Mouse (Mus musculus): ENCODE results near the gene Cyp11a1. TPM values are rescaled to one million over a fixed set of nuclear protein-coding genes. Genes with fewer than 3 reads are reported as not detected.

The Cyp11a1 gene
- polyA plus RNA-seq, 1 experiment: 93.4 TPM

GRCm38 (mm10) chr9:58044828-58045227 lies 38.6 kb downstream of the Cyp11a1 start:
- Histone ChIP-seq H3K4me3 (ENCODE audit: control insufficient read depth, low read depth, low read length) (no peak overlapping the region), H3K36me3 (ENCODE audit: control insufficient read depth, insufficient read depth, low read length) (no peaks in the 10 kb centered on the region), H3K27me3 (ENCODE audit: control insufficient read depth, insufficient read depth, low read length) (no peaks in the 10 kb centered on the region), H3K27ac (ENCODE audit: control insufficient read depth, insufficient read depth, low read depth, low read length) (no peak overlapping the region), H3K4me1 (ENCODE audit: control insufficient read depth, insufficient read depth, low read length) (peaks cover 9% of the 10 kb centered on the region)
- TF ChIP-seq CTCF (IDR thresholded peaks at IDR 0.05; ENCODE audit: control insufficient read depth, insufficient read depth, insufficient replicate concordance, low read depth, low read length) (no peak), POLR2A (IDR thresholded peaks at IDR 0.05; ENCODE audit: control insufficient read depth, low read depth, low read length) (no peak)

GRCm38 (mm10) chr9:58045646-58046045 lies 39.4 kb downstream of the Cyp11a1 start:
- TF ChIP-seq POLR2A (IDR thresholded peaks at IDR 0.05; ENCODE audit: control insufficient read depth, low read depth, low read length) (no peak), CTCF (IDR thresholded peaks at IDR 0.05; ENCODE audit: control insufficient read depth, insufficient read depth, insufficient replicate concordance, low read depth, low read length) (no peak)
- H3K27ac ChIP-seq (ENCODE audit: control insufficient read depth, insufficient read depth, low read depth, low read length): no peak overlapping the region
- no peaks in the 10 kb centered on the region for H3K36me3 ChIP-seq (ENCODE audit: control insufficient read depth, insufficient read depth, low read length)
- H3K4me3 ChIP-seq (ENCODE audit: control insufficient read depth, low read depth, low read length): no peak overlapping the region
- no peaks in the 10 kb centered on the region for H3K27me3 ChIP-seq (ENCODE audit: control insufficient read depth, insufficient read depth, low read length)
- peaks cover 9% of the 10 kb centered on the region for H3K4me1 ChIP-seq (ENCODE audit: control insufficient read depth, insufficient read depth, low read length)

DNA sequence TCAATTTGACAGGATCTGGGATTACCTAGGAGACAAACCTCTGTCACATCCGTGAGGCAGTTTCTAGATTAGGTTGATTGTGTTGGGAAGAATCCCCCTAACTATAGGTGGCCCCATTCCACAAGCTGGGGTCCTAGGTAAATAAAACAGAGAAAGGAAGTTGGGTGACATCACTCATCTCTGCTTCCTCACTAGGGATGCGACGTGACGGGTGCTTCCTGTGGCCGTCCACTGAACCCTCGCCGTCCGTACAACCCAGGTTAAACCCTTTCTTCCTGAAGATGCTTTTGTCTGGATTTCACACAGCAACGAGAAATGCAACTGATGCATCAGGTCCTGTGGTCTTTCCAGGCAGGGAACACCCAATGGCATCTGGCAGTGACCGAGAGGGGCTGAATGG lies 40.9 kb downstream of the Cyp11a1 start:
- no peaks in the 10 kb centered on the region for H3K27me3 ChIP-seq (ENCODE audit: control insufficient read depth, insufficient read depth, low read length)
- TF ChIP-seq CTCF (IDR thresholded peaks at IDR 0.05; ENCODE audit: control insufficient read depth, insufficient read depth, insufficient replicate concordance, low read depth, low read length) (no peak), POLR2A (IDR thresholded peaks at IDR 0.05; ENCODE audit: control insufficient read depth, low read depth, low read length) (no peak)

GRCm38 (mm10) chr9:58048621-58049020 lies 42.4 kb downstream of the Cyp11a1 start:
- Histone ChIP-seq H3K4me3 (ENCODE audit: control insufficient read depth, low read depth, low read length) (no peak overlapping the region), H3K27me3 (ENCODE audit: control insufficient read depth, insufficient read depth, low read length) (no peaks in the 10 kb centered on the region), H3K4me1 (ENCODE audit: control insufficient read depth, insufficient read depth, low read length) (no peaks in the 10 kb centered on the region; the same call in 1 of the 2 replicates), H3K36me3 (ENCODE audit: control insufficient read depth, insufficient read depth, low read length) (no peaks in the 10 kb centered on the region), H3K27ac (ENCODE audit: control insufficient read depth, insufficient read depth, low read depth, low read length) (no peak overlapping the region)
- TF ChIP-seq POLR2A (IDR thresholded peaks at IDR 0.05; ENCODE audit: control insufficient read depth, low read depth, low read length): no peak
- TF ChIP-seq CTCF (IDR thresholded peaks at IDR 0.05; ENCODE audit: control insufficient read depth, insufficient read depth, insufficient replicate concordance, low read depth, low read length): no peak

More for the DNA sequence above, 40.9 kb downstream of the Cyp11a1 start:
- no peak overlapping the region for H3K4me3 ChIP-seq (ENCODE audit: control insufficient read depth, low read depth, low read length)
- no peak overlapping the region for H3K27ac ChIP-seq (ENCODE audit: control insufficient read depth, insufficient read depth, low read depth, low read length)
- H3K36me3 ChIP-seq (ENCODE audit: control insufficient read depth, insufficient read depth, low read length): no peaks in the 10 kb centered on the region
- H3K4me1 ChIP-seq (ENCODE audit: control insufficient read depth, insufficient read depth, low read length): peaks cover 5% of the 10 kb centered on the region

DNA sequence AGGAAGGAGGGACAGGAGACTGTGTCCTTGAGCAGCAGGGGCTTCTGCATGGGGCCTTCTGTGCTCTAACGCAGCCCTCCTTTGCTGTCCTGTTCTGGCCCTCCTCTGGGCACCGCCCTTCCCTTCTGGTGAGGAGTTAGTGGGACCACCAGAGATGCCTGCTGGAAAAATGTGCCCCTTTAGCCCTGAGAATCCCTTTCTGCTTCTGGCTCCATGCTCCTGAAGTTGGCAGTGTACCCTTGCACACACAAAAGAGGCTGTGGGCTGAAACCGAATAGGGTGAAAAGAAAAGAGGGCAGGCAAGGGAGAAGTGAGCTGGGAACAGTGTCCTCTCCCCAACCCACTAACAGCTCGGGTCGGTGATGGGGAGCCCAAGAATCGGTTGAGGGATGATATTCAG lies 43.0 kb downstream of the Cyp11a1 start:
- no peak overlapping the region for H3K4me3 ChIP-seq (ENCODE audit: control insufficient read depth, low read depth, low read length)
- no peaks in the 10 kb centered on the region for H3K36me3 ChIP-seq (ENCODE audit: control insufficient read depth, insufficient read depth, low read length)
- TF ChIP-seq POLR2A (IDR thresholded peaks at IDR 0.05; ENCODE audit: control insufficient read depth, low read depth, low read length) (no peak), CTCF (IDR thresholded peaks at IDR 0.05; ENCODE audit: control insufficient read depth, insufficient read depth, insufficient replicate concordance, low read depth, low read length) (no peak)
- H3K27ac ChIP-seq (ENCODE audit: control insufficient read depth, insufficient read depth, low read depth, low read length): no peak overlapping the region
- no peaks in the 10 kb centered on the region for H3K27me3 ChIP-seq (ENCODE audit: control insufficient read depth, insufficient read depth, low read length)
- no peaks in the 10 kb centered on the region; the same call in 1 of the 2 replicates for H3K4me1 ChIP-seq (ENCODE audit: control insufficient read depth, insufficient read depth, low read length)

DNA sequence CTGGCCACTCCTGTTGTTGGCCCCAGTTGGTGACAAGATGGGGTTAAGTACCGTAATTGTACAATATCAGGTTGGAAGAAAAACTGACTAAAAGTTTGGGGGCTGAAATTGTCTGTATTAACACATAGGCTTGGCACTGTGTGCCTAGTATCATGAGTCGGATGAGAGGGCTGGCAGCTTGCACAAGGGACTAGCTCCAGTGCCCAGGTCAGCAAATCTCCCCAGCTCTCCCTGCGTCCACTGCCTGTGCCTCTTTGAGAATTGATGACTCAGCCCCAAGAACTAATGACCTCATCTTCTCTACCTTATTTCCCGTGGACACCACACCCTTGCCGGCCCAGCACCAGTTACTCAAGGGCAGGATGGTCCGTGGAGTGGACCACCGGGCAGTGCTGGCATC lies 43.6 kb downstream of the Cyp11a1 start:
- H3K36me3 ChIP-seq (ENCODE audit: control insufficient read depth, insufficient read depth, low read length): no peaks in the 10 kb centered on the region
- no peaks in the 10 kb centered on the region for H3K27me3 ChIP-seq (ENCODE audit: control insufficient read depth, insufficient read depth, low read length)
- H3K4me1 ChIP-seq (ENCODE audit: control insufficient read depth, insufficient read depth, low read length): no peaks in the 10 kb centered on the region; the same call in 1 of the 2 replicates
- H3K4me3 ChIP-seq (ENCODE audit: control insufficient read depth, low read depth, low read length): no peak overlapping the region
- H3K27ac ChIP-seq (ENCODE audit: control insufficient read depth, insufficient read depth, low read depth, low read length): no peak overlapping the region
- TF ChIP-seq POLR2A (IDR thresholded peaks at IDR 0.05; ENCODE audit: control insufficient read depth, low read depth, low read length) (no peak), CTCF (IDR thresholded peaks at IDR 0.05; ENCODE audit: control insufficient read depth, insufficient read depth, insufficient replicate concordance, low read depth, low read length) (no peak)

- H3K4me1 ChIP-seq (ENCODE audit: control insufficient read depth, insufficient read depth, low read length): no peaks in the 10 kb centered on the region; the same call in 1 of the 2 replicates
- H3K27ac ChIP-seq (ENCODE audit: control insufficient read depth, insufficient read depth, low read depth, low read length): no peak overlapping the region
Observed at GRCm38 (mm10) chr9:58051937-58052336, 45.7 kb downstream of the Cyp11a1 start.

GRCm38 (mm10) chr9:58053102-58053501 lies 46.9 kb downstream of the Cyp11a1 start:
- H3K27me3 ChIP-seq (ENCODE audit: control insufficient read depth, insufficient read depth, low read length): no peaks in the 10 kb centered on the region
- H3K36me3 ChIP-seq (ENCODE audit: control insufficient read depth, insufficient read depth, low read length): no peaks in the 10 kb centered on the region
- H3K27ac ChIP-seq (ENCODE audit: control insufficient read depth, insufficient read depth, low read depth, low read length): no peak overlapping the region
- no peaks in the 10 kb centered on the region; the same call in 1 of the 2 replicates for H3K4me1 ChIP-seq (ENCODE audit: control insufficient read depth, insufficient read depth, low read length)
- TF ChIP-seq CTCF (IDR thresholded peaks at IDR 0.05; ENCODE audit: control insufficient read depth, insufficient read depth, insufficient replicate concordance, low read depth, low read length) (peak; percentile 51; the same call in 1 of the 2 replicates), POLR2A (IDR thresholded peaks at IDR 0.05; ENCODE audit: control insufficient read depth, low read depth, low read length) (no peak)
- no peak overlapping the region for H3K4me3 ChIP-seq (ENCODE audit: control insufficient read depth, low read depth, low read length)

More at GRCm38 (mm10) chr9:58051937-58052336, 45.7 kb downstream of the Cyp11a1 start:
- Histone ChIP-seq H3K36me3 (ENCODE audit: control insufficient read depth, insufficient read depth, low read length) (no peaks in the 10 kb centered on the region), H3K27me3 (ENCODE audit: control insufficient read depth, insufficient read depth, low read length) (no peaks in the 10 kb centered on the region), H3K4me3 (ENCODE audit: control insufficient read depth, low read depth, low read length) (no peak overlapping the region)
- TF ChIP-seq POLR2A (IDR thresholded peaks at IDR 0.05; ENCODE audit: control insufficient read depth, low read depth, low read length) (no peak), CTCF (IDR thresholded peaks at IDR 0.05; ENCODE audit: control insufficient read depth, insufficient read depth, insufficient replicate concordance, low read depth, low read length) (no peak)
